Mouse (Mus musculus) stomach, embryonic 16.5 days (tissue): Measurements from ENCODE around the gene Zfp988. TPM values are rescaled to one million over a fixed set of nuclear protein-coding genes. Genes with fewer than 3 reads are reported as not detected.
"Not testable (repeated sequence)": the region's sequence is repeated elsewhere in the genome, so short reads cannot be mapped to it uniquely, and the experiment has no call there.

Source experiments
- ATAC-seq: fragments of 200-750 bp; cut with Nextera tagmentation; 2 replicates; pipeline ENCODE4 v1.8.0; 2017; ENCODE audit warnings: moderate number of reproducible peaks, moderate TSS enrichment; ENCODE audit not compliant: insufficient read depth, low FRiP score
- H3K27ac ChIP-seq: fragments of 300-500 bp; sonication (generic); 2 replicates; pipeline ENCODE4 v1.5.1; 2014; ENCODE audit warnings: low read length
- H3K27me3 ChIP-seq: fragments of 300-500 bp; sonication (generic); 2 replicates; pipeline ENCODE4 v1.6.1; 2014; ENCODE audit warnings: low read length, control low read depth, mixed read lengths; ENCODE audit not compliant: control insufficient read depth, insufficient read depth
- H3K36me3 ChIP-seq: fragments of 300-500 bp; sonication (generic); 2 replicates; pipeline ENCODE4 v1.6.1; 2014; ENCODE audit warnings: low read length; ENCODE audit not compliant: control insufficient read depth, insufficient read depth
- H3K4me1 ChIP-seq: fragments of 300-500 bp; sonication (generic); 2 replicates; pipeline ENCODE4 v1.6.1; 2014; ENCODE audit warnings: low read length, control low read depth, mixed read lengths; ENCODE audit not compliant: control insufficient read depth, insufficient read depth
- H3K4me2 ChIP-seq: fragments of 300-500 bp; sonication (generic); 2 replicates; pipeline ENCODE4 v1.6.1; 2014; ENCODE audit warnings: low read depth, low read length, mixed read lengths
- H3K4me3 ChIP-seq: fragments of 300-500 bp; sonication (generic); replicated peaks from 2 replicates; pipeline ENCODE4 v1.5.1; 2014; ENCODE audit warnings: mild to moderate bottlenecking, low read length
- H3K9ac ChIP-seq: fragments of 300-500 bp; sonication (generic); 2 replicates; pipeline ENCODE4 v1.6.1; 2014; ENCODE audit warnings: low read length
- H3K9me3 ChIP-seq: fragments of 300-500 bp; sonication (generic); replicated peaks from 2 replicates; pipeline ENCODE4 v1.6.1; 2016; ENCODE audit warnings: low read length, control low read depth; ENCODE audit not compliant: control insufficient read depth
- WGBS: fragments of 180-500 bp; shearing (Covaris S2); extraction: QIAGEN DNeasy Blood & Tissue Kit; methylation state at CpG from one replicate; pipeline ENCODE4 v1.1.7; 2014; 5-methylcytosine and 5-hydroxymethylcytosine counted together
- polyA plus RNA-seq: library from polyadenylated mRNA; unstranded; fragments of >200 nt; fragmentation: Nextera tagmentation; extraction: Ambion mirVana; gene quantifications from 2 replicates; pipeline ENCODE4 v1.2.1, GENCODE M21; 2015

The Zfp988 gene
- 0.18 TPM in 1 of 2 replicates, not detected in the other for polyA plus RNA-seq

- H3K4me1 ChIP-seq, H3K27me3 ChIP-seq, H3K4me3 ChIP-seq, H3K4me2 ChIP-seq, ATAC-seq, H3K9me3 ChIP-seq, H3K27ac ChIP-seq, H3K36me3 ChIP-seq, H3K9ac ChIP-seq: not testable (repeated sequence)
- 84% methylated on average over 6 of the region's 6 CpGs for WGBS
These were observed at the start of gene Zfp988 for GRCm38 (mm10) chr4:147305436-147305835. Zfp988 (plus strand) TSS chr4:147305674.

DNA sequence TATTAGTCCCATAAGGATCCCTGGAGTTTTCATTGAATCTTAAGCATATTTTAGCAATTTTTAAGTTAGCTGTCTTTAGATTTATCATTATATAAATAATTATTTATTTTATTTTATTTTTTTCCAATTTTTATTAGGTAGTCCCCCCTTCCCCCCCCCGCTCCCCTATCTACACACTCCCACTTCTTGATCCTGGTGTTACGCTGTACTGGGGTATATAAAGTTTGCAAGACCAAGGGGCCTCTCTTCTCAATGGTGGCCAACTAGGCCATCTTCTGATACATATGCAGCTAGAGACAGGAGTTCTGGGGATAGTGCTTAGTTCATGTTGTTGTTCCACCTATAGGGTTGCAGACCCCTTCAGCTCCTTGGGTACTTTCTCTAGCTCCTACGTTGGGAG is 42.8 kb upstream of the Zfp988 start:
- H3K4me1 ChIP-seq, H3K27ac ChIP-seq, H3K36me3 ChIP-seq, H3K9ac ChIP-seq, H3K9me3 ChIP-seq, ATAC-seq, H3K4me3 ChIP-seq, H3K4me2 ChIP-seq, H3K27me3 ChIP-seq: not testable (repeated sequence)
- WGBS = 94% methylated on average over 2 of the region's 3 CpGs

DNA sequence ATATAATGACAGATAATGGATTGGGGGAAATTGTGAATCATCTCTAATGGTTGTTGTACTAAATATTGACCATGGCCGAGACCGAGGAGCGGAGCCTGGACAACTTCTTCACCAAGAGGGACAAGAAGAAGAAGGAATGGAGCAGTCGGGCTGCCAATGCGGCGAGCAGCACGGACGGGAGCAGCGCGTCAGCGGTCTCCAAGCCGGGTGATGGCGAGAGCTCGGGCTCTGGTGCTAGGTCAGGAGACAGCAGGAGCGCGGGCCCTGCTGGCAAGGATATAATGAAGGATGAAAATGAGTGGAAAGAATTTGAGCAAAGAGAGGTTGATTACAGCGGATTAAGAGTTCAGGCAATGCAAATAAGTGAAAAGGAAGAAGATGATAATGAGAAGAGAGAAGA is 38.2 kb upstream of the Zfp988 start:
- not testable (repeated sequence) for H3K4me3 ChIP-seq, H3K36me3 ChIP-seq, ATAC-seq, H3K27ac ChIP-seq, H3K27me3 ChIP-seq, H3K9me3 ChIP-seq, H3K4me1 ChIP-seq, H3K4me2 ChIP-seq, H3K9ac ChIP-seq
- WGBS = 94% methylated on average over 16 of the region's 17 CpGs

DNA sequence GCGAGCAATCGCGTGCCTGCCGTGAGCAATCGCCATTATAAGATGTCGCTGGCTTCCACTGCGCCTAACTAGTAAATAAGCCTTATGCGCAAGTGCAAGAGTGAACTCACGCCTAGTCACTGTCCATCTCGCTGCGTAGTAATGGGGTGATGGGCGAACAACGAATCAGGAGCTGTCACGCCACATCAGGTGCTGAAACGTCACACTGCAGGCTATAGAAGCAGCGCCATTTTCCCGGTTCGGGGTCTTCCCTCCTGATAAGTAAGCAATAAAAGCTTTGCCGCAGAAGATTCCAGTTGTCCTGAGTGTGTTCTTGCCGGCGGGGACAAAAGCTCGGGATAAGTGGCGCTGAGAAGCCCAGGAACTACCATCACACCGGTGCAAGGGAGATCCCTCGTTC is 36.7 kb upstream of the Zfp988 start:
- not testable (repeated sequence) for H3K4me1 ChIP-seq, ATAC-seq, H3K4me2 ChIP-seq, H3K27me3 ChIP-seq, H3K4me3 ChIP-seq, H3K27ac ChIP-seq, H3K9ac ChIP-seq, H3K9me3 ChIP-seq, H3K36me3 ChIP-seq
- 86% methylated on average over 25 of the region's 25 CpGs for WGBS

GRCm38 (mm10) chr4:147270026-147270425 is 35.4 kb upstream of the Zfp988 start:
- H3K4me1 ChIP-seq, H3K4me2 ChIP-seq, H3K36me3 ChIP-seq, H3K4me3 ChIP-seq, H3K27ac ChIP-seq, ATAC-seq, H3K9ac ChIP-seq, H3K9me3 ChIP-seq, H3K27me3 ChIP-seq: not testable (repeated sequence)
- WGBS = 84% methylated on average over 4 of the region's 4 CpGs

GRCm38 (mm10) chr4:147271601-147272000 is 33.9 kb upstream of the Zfp988 start:
- not testable (repeated sequence) for H3K4me3 ChIP-seq, H3K9me3 ChIP-seq, H3K36me3 ChIP-seq, H3K4me2 ChIP-seq, H3K27ac ChIP-seq, H3K27me3 ChIP-seq, H3K9ac ChIP-seq, H3K4me1 ChIP-seq, ATAC-seq
- 92% methylated on average over 11 of the region's 13 CpGs for WGBS

- peak; percentile 72 for ATAC-seq
- WGBS = 35% methylated on average over 55 of the region's 58 CpGs
- not testable (repeated sequence) for H3K9ac ChIP-seq
These were observed 30.3 kb upstream of the Zfp988 start for GRCm38 (mm10) chr4:147275021-147275772.

GRCm38 (mm10) chr4:147275773-147276140 is 29.7 kb upstream of the Zfp988 start:
- not testable (repeated sequence) for H3K9me3 ChIP-seq, H3K36me3 ChIP-seq, H3K27ac ChIP-seq, H3K27me3 ChIP-seq, H3K9ac ChIP-seq, H3K4me1 ChIP-seq, ATAC-seq
- 30% methylated on average over 54 of the region's 54 CpGs for WGBS
- Histone ChIP-seq H3K4me2 (0 out of 2 replicates have a peak overlapping the region, but pooled peaks have one; percentile 27), H3K4me3 (peak overlapping the region; percentile 20; the same call in 1 of the 2 replicates)

More at GRCm38 (mm10) chr4:147275021-147275772, 30.3 kb upstream of the Zfp988 start:
- not testable (repeated sequence) for H3K4me1 ChIP-seq, H3K9me3 ChIP-seq, H3K36me3 ChIP-seq, H3K27me3 ChIP-seq, H3K27ac ChIP-seq
- Histone ChIP-seq H3K4me2 (0 out of 2 replicates have a peak overlapping the region, but pooled peaks have one; percentile 27), H3K4me3 (peak overlapping the region; percentile 20; the same call in 1 of the 2 replicates)

DNA sequence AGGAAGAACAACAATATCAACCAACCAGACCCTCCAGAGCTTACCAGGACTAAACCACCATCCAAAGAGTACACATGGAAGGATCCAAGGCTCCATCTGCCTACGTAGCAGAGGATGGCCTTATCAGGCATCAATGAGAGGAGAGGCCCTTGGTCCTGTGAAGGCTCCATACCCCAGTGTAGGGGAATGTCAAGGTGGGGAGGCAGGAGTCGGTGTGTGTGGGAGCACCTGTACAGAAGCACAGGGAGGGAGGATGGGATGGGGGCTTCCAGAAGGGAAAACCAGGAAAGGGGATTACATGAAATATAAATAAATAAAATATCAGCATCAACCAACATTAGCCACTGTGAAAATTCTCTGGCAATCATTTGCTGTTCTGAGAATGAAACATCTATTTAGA is 25.1 kb upstream of the Zfp988 start:
- H3K4me1 ChIP-seq, H3K9me3 ChIP-seq, H3K4me2 ChIP-seq, H3K4me3 ChIP-seq, H3K27me3 ChIP-seq, H3K36me3 ChIP-seq, H3K27ac ChIP-seq, H3K9ac ChIP-seq, ATAC-seq: not testable (repeated sequence)
- WGBS = 80% methylated on average over 2 of the region's 2 CpGs
